Mouse (Mus musculus) embryonic stem cell, embryonic (primary cell): ENCODE measurements around the gene Fam160a1.

Experiments used
- CTCF ChIA-PET, 4 experiments: fragments of 300-600 bp in 2 of 4; fragments of 350-600 bp in 2 of 4; sonication (Branson Sonifier 250); formaldehyde crosslinking; loops; one replicate each; lab custom pipeline; 2022; ENCODE audit warnings: inconsistent platforms in 2 of 4; lab: Charles Lee
- POLR2A ChIA-PET, 4 experiments: fragments of 300-600 bp in 2 of 4; fragments of 350-600 bp in 2 of 4; sonication (Branson Sonifier 250); formaldehyde crosslinking; loops; one replicate each; lab custom pipeline; 2022; ENCODE audit warnings: antibody characterized with exemption in 4 of 4, inconsistent platforms in 1 of 4; lab: Charles Lee

The Fam160a1 gene

DNA sequence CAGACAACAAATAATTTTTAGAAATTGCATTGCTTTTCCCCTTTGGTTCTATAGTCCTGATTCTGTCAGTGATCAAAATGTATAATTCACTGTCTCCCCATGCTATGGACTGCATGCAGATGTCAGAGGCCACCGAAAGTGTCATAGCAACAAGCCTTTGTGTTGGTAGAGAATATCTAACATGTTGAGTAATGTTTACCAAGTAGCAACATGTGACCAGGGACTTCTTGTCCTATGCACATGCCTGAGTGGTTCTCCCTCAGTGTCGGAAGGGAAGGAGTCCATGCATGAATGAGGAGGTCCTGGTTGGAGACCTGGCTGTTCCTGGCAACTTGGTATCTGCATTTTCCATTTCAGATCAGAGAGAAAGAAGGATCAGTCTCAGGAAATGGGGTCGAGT lies 150.9 kb downstream of the Fam160a1 start:
- CTCF ChIA-PET = interaction anchor here in 1 of 4 experiments (0.7 kb wide), 1 partner anchor 678 kb away, joined by 3 read pairs; no protein-coding TSS in a partner anchor
- POLR2A ChIA-PET = interaction anchor here in 2 of 4 experiments (0.6 to 1.5 kb wide), 2 partner anchors 9 to 479 kb away, joined by 3 to 5 read pairs; no protein-coding TSS in a partner anchor

DNA sequence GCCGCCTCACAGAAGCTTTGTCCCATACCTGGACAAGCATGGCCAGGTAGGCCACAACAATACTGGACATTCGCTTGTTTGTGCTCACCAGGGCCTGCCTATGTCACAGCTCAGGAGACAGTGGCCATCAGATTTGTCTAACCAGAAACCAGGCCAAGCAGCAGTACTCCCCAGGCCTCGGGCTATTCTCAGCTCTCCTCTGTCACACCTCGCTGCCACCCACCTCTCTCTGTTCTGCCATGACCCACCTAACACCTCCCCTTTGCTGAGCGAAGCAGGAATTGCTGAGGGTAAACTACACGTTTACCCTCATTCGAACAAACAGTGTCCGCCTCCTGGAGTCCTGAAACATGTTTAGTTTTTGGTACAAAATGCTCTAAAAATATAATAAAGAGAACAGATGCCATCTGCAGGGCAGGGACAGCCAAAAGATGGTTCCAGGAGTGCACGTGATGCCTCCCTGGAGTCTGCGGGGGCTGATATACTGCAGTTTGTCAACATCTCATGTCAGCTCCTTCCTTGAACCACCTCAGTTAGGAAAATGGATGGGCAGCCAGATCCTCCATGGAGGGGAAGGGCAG lies 152.4 kb downstream of the Fam160a1 start:
- ChIA-PET CTCF (no interaction called here), POLR2A (interaction anchor here in 1 of 4 experiments (1.5 kb wide), 1 partner anchor 8 kb away, joined by 3 read pairs; no protein-coding TSS in a partner anchor)

DNA sequence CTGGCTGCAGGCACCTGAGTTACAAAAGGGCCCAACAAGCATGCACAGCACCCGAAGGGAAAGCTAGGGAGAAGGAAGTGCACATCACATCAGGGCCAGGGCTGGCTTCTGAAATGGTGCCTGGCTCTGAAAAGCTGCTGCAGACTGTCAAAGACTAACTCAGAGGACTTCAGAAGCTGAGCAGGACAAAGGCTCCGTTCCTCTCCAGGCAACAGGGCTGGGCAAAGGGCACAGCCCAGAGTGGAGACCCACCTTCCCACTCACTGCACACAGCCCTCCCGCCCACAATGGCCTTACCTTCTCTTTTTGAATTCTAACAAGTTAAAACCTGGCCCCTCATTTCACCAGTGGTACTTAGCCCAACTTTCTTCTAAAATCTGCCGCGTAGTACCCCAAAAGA lies 153.3 kb downstream of the Fam160a1 start:
- POLR2A ChIA-PET = no interaction called here
- CTCF ChIA-PET = no interaction called here

DNA sequence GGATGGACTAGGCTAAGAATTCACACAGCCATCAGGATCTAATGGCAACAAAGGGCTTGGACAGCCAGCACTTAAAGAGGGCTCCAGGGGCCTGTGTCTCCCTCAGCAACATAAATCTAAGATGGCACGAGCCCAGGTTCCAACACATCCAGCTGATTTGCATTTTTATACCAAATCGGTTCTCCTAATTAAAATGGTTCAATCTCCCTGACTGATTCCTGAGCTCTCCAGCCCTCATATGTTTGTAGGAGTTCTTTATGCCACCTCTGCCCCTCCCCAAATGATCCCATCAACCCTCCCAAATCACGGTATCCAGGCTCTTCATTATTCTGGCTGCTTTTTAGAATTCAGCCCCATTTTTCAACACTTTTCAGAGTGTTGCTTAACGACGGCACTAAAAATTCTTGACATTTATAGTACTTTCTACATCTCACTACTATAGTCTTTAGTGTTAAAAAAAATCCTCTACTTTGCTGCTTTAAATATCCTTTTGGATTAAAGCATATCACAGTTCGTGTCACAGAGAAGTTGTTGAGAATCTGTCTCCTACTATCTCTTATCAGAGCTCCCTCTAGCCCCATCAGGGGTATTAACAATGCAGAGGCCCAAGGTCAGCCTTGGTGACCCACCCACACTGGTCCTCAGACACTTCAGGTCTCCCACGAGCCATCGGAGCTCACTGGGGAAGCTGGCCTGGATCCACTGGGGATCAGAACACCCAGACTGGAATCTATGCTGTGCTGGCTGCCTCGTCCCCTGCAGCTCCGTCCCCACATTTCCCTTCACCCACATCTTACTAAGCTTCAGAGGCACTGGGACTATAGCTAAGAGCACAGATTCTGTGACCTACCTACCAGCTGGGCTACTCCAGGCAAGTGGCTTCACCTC lies 154.9 kb downstream of the Fam160a1 start:
- CTCF ChIA-PET = no interaction called here
- POLR2A ChIA-PET = interaction anchor here in 1 of 4 experiments (0.6 kb wide), 1 partner anchor 24 kb away, joined by 4 read pairs; no protein-coding TSS in a partner anchor

DNA sequence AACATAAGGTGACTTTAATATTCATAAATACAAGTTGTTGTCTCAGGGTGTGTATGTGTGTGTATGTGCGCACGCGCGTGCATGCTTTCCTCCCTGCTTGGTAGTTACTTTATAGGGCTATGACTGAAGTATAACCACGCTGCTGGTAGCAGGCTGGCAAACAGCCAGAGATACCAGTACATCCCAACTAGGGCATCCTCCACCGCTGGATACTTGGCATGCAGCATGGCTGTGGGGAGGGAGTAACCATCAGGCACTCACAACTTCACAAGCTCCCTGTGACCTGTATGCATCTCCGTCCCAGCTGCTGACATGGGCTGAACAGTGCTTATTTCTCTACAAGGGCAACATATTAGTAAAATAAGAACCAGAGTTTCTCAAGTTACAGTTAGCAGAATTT lies 157.4 kb downstream of the Fam160a1 start:
- POLR2A ChIA-PET = interaction anchor here in 2 of 4 experiments (0.7 to 2.3 kb wide), 3 partner anchors 8 to 694 kb away, joined by 3 to 12 read pairs (median 4); no protein-coding TSS in a partner anchor
- CTCF ChIA-PET = interaction anchor here in 1 of 4 experiments (0.6 kb wide), 1 partner anchor 128 kb away, joined by 3 read pairs; no protein-coding TSS in a partner anchor

DNA sequence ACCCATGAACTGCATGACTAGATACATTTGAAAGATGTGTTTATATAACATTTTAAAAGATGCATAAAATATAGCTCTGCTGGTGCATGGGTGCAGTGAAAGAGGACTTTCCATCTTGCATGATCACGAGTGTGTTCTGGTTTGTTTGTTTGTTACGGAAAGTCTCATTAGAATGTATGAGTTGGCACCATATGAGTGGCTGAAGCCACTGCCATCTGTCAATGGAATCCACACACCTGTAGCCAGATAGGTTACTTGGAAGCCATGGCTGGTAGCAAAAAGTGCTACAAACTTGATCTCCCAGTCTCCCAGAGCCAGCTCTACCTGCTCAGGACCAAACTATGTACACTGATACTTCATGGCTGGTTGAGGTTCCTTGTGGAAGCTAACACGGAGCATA lies 161.6 kb downstream of the Fam160a1 start:
- POLR2A ChIA-PET = interaction anchor here in 1 of 4 experiments (0.9 kb wide), 1 partner anchor 82 kb away, joined by 4 read pairs; the partner anchor contains the start of gene Gatb
- CTCF ChIA-PET = no interaction called here

DNA sequence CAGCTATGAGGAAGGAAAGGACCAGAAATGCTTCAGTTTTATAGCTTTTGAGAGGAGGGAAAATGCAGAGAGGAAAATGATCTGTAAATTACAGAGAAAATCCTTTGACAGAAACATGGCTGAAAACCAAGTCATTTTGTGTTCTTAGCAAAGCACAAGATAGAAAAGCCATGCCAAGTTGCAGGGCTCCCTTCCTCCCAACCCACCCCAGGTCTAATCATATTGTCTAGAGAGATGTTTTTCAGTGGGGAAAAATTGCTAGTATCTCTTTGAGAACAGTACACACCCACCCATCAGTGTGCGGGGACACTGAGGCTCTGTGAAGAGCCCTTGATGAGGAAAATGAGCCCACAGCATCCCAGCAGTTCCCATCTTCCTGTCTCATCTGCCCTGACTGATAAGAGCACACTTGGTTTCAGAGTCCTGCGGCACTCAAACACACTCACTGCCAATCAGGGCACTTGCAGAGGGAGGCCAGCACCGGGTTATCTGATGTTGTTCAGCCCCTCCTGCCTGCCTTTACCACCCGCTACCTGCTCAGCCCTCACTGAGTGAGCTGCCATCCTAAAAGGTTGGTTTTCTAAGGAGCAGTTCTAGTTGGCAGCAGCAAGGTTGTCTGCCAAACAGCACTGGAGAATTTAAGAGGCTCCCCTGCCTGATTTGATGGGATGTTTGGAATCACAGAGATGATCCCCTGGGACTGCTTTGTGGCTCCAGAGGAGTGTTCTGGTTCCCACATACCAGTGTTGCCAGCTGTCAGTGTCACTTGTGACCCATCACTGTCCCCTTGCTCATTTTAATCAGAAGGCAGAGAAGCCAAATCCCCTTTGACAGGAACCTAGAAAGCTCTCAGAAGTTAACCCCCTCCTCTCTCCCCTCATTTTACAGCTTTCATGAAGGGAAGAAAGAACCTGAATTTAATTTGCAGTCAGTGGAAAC lies 164.1 kb downstream of the Fam160a1 start:
- POLR2A ChIA-PET = interaction anchor here in 1 of 4 experiments (0.9 to 1.7 kb wide), 3 partner anchors 7 to 46 kb away, joined by 3 to 4 read pairs (median 4); no protein-coding TSS in a partner anchor
- CTCF ChIA-PET = interaction anchor here in 1 of 4 experiments (0.6 kb wide), 2 partner anchors 11 to 1296 kb away, joined by 3 to 4 read pairs; no protein-coding TSS in a partner anchor

DNA sequence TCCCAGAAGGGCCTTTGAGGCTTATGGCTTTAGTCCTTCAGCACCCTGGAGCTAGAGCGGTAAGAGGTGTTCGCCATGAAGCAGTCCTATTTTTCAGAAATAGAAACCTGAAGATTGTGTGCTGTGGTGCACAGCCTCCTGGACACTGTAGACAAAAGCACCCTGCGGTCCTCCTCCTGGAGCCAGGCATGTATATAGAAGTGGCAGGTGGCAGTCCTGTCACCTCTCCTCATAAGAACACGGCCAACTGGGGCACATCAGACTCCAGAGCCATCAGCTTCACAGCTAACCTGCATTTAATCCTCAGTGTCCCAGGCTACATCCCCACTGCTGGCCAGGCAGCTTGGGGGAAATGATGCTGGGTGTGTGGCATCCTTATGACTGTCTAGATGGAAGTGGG lies 167.9 kb downstream of the Fam160a1 start:
- ChIA-PET CTCF (interaction anchor here in 1 of 4 experiments (1.3 kb wide), 1 partner anchor 481 kb away, joined by 4 read pairs; no protein-coding TSS in a partner anchor), POLR2A (interaction anchor here in 1 of 4 experiments (0.5 kb wide), 1 partner anchor 1035 kb away, joined by 5 read pairs; no protein-coding TSS in a partner anchor)

DNA sequence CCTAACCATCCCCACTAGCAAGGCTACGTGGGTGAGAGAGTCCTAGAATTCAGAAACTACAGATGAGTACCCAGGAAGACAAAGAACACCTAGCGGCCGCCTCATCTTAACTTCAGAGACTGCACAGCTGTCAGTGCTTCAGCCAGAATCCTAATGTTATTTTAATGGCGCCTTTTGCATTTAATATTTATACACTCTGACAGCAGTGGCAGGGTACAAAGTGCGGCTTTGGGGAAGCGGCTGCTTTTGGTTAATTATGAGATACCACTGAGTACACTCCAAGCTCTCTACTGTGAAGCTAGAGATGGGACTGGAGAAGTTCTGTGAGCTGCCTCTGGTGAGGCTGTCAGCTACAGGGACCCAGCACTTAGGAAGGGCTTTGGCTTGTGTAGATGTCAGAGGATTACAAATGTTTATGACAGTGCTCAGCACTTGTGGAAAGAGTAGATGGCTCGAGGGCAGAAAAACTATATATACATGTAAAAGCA lies 171.5 kb downstream of the Fam160a1 start:
- CTCF ChIA-PET = no interaction called here
- POLR2A ChIA-PET = interaction anchor here in 1 of 4 experiments (1.0 kb wide), 1 partner anchor 11 kb away, joined by 3 read pairs; no protein-coding TSS in a partner anchor

DNA sequence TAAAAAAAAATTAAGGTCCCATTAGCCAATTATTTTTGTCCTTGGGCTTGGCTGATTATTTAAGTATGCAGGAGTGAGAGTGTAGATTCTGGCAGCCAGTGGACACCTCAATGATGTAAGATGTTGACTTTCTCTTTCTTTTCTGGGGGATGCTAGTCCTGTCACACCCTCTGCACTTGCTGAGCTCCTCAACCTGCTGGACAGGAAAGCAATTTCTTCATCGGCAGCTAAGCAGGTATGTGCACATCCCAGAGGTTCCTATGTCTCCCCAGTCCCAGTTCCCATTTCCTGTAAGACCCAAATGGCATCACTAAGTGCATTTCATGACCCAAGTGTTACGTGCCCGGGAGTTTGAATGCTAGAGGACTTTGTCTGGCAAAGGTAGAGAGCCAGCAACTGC lies 172.3 kb downstream of the Fam160a1 start:
- ChIA-PET CTCF (no interaction called here), POLR2A (no interaction called here)

DNA sequence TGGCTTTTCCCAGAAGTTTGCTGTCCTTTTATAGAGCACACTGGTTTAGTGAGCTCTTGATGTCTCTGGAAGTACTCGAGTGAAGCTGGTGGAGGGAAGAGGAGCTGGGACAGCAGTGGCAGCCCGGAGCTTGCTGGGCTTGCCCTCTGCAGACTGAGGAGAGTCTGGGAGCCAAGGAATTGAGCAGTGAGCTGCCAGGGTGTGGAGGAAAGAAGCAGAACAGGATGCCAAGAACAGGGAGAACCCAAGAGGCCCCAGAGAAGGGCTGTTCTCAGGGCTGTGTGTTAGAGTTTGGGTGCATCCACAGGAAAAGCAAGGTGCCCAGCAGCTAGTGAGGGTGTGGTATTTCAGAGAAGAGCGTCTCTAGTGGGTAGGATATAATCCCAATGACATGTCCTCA lies 175.3 kb downstream of the Fam160a1 start:
- ChIA-PET CTCF (interaction anchor here in 1 of 4 experiments (0.6 kb wide), 1 partner anchor 11 kb away, joined by 3 read pairs; no protein-coding TSS in a partner anchor), POLR2A (interaction anchor here in 1 of 4 experiments (0.9 to 1.2 kb wide), 2 partner anchors 10 to 11 kb away, joined by 3 to 4 read pairs; no protein-coding TSS in a partner anchor)

DNA sequence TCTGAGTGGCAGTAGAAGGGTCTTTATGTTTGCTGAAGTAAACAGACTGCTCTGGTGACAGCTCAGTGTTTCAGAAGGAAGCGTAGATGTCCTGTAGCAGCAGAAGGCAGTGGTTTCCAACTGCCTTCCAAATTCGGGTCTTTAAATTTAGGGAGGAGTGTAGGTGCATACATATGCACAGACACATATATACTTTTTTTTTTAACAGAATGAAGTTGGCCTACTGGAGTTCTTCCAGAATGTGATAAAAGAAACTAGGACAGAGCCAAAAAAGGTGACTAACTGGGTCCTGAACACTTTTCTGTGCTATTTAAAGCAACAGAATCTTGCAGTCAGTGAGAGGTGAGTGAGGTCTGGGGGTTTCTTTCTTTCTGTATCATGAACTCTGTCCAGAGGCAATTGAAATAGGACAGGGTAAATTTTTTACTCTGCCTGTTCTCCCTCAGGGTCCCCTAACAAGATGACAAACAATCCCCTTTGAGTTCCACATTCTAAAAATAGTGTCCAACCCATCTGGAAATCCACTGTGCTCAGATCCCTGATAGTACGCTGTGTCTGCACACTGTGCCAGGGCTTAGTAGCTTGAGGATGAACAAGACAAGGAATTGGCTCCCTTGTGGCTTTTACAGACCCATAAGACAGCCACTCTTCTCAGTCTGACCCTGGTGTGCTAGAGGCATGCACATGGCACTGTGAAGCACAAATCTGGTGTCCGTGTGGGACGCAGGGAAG lies 180.2 kb downstream of the Fam160a1 start:
- ChIA-PET CTCF (interaction anchor here in 1 of 4 experiments (1.2 kb wide), 1 partner anchor 18 kb away, joined by 3 read pairs; no protein-coding TSS in a partner anchor), POLR2A (no interaction called here)

DNA sequence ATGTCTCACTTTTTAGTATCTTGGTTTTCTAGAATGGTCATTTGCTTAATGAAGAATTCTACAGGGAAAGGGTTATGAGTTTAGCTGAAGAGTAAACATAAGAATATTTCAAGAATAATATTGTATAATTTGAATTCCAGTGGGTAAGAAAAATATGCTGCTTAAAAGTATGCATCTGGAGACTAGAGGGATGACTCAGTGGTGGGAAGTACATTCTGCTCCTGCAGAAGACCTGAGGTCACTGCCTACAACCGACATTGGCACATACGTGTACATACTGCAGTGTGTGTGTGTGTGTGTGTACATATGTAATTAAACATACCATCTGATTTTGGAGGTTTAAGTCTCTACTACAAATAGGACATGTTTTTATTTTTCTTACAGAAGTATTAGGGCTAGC lies 181.5 kb downstream of the Fam160a1 start:
- POLR2A ChIA-PET = interaction anchor here in 1 of 4 experiments (1.0 kb wide), 1 partner anchor 10 kb away, joined by 3 read pairs; no protein-coding TSS in a partner anchor
- CTCF ChIA-PET = interaction anchor here in 1 of 4 experiments (1.2 kb wide), 1 partner anchor 17 kb away, joined by 3 read pairs; no protein-coding TSS in a partner anchor

DNA sequence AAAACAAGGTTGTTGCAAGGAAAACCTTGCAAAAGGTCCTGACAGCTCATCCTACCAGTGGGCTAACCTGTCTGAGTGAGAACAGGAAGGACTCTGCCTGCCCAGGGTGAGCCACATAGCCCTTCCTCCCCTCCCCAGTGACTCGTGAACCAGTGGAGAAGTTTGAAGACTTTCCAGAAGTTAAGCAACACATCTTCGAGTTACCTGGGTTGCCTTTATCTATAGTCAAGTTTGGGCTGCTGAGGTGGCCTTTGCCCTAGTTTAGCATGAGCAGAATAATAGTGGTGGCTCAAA lies 182.0 kb downstream of the Fam160a1 start:
- ChIA-PET CTCF (no interaction called here), POLR2A (interaction anchor here in 1 of 4 experiments (1.0 kb wide), 1 partner anchor 11 kb away, joined by 3 read pairs; no protein-coding TSS in a partner anchor)

DNA sequence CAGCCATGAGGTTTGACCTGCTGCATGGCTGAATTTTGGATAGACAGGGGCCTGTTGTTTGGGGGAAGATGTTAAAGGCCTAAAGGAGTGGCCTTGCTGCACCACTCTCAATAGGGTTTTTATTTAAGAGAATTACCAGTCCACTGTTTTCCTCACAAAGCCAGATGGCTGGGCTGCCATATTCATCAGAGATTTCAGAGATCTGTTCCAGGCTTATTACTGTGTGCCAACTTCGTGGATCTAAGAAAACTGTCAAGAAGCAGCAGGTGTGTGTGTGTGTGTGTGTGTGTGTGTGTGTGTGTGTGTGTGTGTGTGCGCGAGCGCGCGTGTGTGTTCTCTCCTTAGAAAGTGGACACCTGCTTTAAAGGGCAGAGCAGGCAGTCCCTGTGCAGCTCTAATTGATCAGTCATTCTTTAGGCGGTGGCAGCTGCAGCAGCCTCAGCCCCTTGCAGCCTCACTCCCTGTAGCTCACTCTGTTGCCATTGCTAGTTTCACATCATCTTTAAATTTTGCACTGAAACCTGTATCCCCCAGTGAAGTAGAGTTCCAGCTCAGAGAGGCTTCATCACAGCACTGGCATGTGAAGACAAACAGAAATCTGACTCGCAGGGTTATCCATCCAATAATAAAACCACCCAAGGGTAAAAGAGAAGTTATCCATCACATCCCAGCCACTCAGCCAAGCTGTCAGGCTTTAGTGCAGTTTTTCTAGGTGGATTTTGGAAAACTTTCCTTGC lies 182.5 kb downstream of the Fam160a1 start:
- CTCF ChIA-PET = no interaction called here
- POLR2A ChIA-PET = interaction anchor here in 1 of 4 experiments (1.0 kb wide), 1 partner anchor 11 kb away, joined by 3 read pairs; no protein-coding TSS in a partner anchor

DNA sequence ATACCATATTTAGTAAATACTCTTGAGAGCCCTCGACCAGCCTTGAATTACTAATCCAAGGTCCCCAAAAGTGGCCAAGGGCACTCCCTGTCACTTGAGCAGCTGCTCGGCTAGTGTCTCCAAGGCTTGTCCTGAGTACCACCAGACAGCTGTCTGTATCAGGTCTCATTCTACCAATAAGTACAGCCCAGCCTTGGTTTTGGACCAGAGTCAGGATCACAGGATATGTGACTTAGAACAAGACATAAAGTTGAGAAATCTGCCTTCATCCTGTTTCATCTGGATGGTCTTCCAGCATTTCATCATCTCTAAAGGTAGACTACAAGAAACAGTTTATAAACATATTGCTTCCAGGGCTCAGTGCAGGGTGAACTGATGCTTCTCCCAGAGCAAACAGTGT lies 183.4 kb downstream of the Fam160a1 start:
- ChIA-PET CTCF (no interaction called here), POLR2A (no interaction called here)
